Mouse (Mus musculus) mesoderm, embryonic 11.5 days (tissue): ENCODE measurements around the gene Akr1c20.

Experiments
- DNase-seq: peaks from one replicate; pipeline ENCODE4 v3.0.0-alpha.2; 2012; ENCODE audit warnings: low read depth, low spot score

The Akr1c20 gene

DNA sequence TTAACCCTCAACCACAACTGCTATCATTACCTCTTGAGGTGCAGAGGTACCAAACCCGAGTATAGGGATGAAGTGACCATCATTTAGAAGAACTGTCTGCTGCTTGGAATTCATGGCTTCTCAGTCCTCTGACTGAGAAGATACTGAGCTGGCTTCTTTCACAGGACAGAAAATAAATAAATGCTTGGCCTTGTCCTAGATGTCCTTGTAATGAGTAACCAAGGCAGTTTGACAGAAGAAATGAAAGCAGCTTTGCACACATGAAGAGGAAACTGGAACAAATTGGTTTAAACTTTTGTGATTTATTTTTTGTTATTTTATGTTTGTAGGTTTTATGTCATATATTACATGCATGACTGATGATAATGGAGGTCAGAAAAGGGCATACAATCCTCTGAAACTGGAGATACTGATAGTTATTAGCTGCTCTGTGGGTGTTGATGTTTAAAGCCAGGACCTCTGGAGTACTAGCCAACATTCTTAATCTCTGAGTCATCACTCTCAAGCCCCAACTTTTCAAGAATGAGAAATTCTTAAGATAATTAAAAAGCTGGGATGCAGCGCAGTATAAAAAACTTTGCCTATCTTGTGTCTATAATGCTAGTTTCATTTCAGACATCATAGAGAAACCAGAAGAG is at the start of gene Akr1c20:
Gene Akr1c20 (minus strand): TSS at position 145 of the 638 bp plus-strand sequence.
- no peak for DNase-seq

DNA sequence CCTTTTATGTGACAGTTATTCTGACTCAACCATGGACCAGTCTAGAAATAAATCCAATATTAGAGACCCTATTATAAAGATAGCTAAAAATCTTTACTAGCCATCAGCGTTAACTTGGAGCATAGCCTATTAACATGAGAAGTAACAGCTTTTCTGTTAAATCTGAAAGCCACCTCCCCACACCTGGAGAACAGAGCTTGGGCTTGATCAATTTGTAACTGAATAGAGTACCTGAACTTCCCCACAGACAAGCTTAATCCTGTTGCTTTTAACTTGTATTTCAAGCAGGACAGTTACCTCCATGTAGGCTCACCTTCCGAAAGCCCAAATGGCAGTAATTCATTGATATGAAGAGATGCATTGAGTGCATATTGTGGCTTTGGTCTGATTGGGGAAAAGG is 42.9 kb upstream of the Akr1c20 start:
- no peak for DNase-seq

DNA sequence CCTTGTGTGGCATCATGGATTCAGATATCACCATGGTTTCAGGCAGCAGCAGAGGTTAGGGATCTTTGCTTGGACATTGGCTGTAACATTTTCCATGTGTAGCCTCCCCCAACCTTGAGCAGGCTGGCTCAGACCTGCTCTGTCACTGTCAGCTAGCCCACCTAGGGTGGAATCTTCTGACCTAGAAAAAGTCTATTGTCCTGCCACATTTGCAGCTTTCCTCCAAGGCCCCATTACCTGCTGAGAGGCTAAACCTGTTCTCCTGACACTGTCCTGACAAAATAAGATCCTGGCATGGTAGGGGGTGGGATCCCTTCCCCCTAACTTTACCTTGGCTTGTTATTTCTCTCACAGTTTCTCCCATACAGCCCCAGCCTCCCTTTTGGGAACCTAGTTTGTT is 37.4 kb upstream of the Akr1c20 start:
- no peak for DNase-seq

DNA sequence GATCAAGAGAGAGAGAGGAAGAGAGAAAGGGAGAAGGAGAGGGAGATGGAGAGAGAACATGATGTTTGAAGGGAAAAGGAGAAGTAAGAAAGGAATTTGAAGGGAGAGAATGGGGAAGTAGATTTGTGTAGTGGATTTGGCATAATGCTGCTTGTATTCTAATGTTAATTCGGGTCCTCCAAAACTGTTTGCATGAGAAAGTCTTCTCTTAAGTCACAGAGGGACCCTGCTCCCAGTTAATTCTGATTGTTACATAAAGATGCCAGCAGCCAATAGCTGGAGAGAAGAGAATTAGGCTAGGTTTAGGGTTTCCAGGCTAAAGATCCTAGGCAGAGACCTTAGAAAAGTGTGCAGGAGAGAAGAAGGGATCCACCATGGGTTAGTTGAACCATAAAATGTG is 36.0 kb upstream of the Akr1c20 start:
- DNase-seq = no peak

DNA sequence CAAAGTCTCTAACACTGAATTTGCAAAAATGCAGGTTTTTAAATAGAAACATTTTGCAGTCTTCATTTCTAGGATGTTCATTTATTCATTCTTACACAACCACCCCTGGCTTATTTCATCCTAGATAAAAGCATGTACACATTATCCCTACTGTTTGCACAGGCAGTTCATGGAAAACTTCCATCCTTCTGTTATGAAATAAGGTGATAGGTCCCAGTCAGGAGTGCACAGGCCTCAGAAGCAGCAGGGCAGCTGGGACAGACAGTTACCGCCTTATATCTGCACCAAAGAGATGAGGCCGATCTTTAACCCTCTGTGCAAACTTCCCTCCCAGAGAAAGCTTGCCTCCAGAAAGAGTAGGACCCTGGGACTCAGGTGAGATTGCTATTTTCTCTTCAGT is 8.3 kb downstream of the Akr1c20 start:
- DNase-seq = no peak

DNA sequence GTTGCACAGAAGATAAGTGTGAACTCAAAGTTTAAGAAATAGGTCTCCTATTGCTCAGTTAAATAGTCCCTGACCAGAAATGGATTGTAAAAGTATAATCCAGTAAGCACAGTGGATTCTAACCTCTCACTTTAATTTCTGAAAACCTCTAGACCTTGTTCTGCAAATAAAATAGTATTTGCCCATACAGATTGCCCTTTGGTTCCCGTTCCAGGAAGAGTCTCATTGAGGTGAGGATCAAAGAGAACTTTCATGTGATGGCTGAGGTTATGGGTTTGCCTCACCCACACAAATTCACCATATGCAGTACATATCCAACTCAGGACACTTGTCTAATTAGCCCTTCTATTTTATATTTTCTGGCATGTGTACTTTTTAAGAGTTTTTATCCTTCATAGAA is 55.2 kb downstream of the Akr1c20 start:
- DNase-seq = no peak

DNA sequence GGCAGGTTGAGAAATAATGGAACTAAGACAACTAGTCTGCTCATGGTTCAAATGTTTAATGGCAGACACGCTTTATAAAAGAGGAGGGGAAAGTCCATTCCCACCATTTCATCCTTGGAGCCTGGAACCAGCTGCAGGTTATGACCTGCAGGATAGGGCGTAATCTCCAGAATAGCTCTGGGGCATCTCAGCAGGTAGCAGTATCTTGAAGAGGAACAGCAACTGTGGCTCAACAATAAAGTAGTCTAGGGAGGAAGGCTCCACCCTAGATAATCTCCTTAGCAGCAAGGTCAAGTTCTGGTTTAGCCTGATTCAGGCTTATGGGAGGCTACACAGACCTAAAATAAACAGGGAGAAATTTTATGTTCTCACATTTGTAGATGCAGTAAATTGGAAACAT is 57.5 kb downstream of the Akr1c20 start:
- no peak for DNase-seq
